Mouse (Mus musculus): ENCODE data around the gene Tomm22.
"Not testable (repeated sequence)": the region's sequence is repeated elsewhere in the genome, so short reads cannot be mapped to it uniquely, and the experiment has no call there.

Tomm22 gene

GRCm38 (mm10) chr15:79670249-79670971, at the start of gene Tomm22:
Tomm22 (plus strand) TSS chr15:79670861.
- peak; percentile 91 to 93 for DNase-seq

GRCm38 (mm10) chr15:79630471-79630870, 40.2 kb upstream of the Tomm22 start:
- no peak for DNase-seq

- no peak for DNase-seq
These were observed 29.4 kb upstream of the Tomm22 start for GRCm38 (mm10) chr15:79641135-79641817.

GRCm38 (mm10) chr15:79645483-79645882, 25.2 kb upstream of the Tomm22 start:
- no peak for DNase-seq

- DNase-seq: no peak
These were observed 22.5 kb upstream of the Tomm22 start for GRCm38 (mm10) chr15:79648130-79648529.

GRCm38 (mm10) chr15:79650569-79650968, 20.1 kb upstream of the Tomm22 start:
- DNase-seq: peak; percentile 82 to 86

- DNase-seq: peak; percentile 56 to 57
These were observed 19.2 kb upstream of the Tomm22 start for GRCm38 (mm10) chr15:79651481-79651880.

GRCm38 (mm10) chr15:79656451-79656850, 14.2 kb upstream of the Tomm22 start:
- DNase-seq: no peak

GRCm38 (mm10) chr15:79657837-79658530, 12.7 kb upstream of the Tomm22 start:
- DNase-seq: peak; percentile 89 to 92

GRCm38 (mm10) chr15:79658531-79659375, 11.9 kb upstream of the Tomm22 start, which contains the start of the genes Fam227a and Cby1:
Fam227a (minus strand) TSS chr15:79658956.
Cby1 (plus strand) TSS chr15:79659199.
- DNase-seq: peak; percentile 92 to 93

- DNase-seq: peak; percentile 80 to 83
These were observed 8.8 kb upstream of the Tomm22 start for GRCm38 (mm10) chr15:79661852-79662251.

- no peak for DNase-seq
These were observed 6.0 kb upstream of the Tomm22 start for GRCm38 (mm10) chr15:79664666-79665065.

- no peak for DNase-seq
These were observed 1.5 kb upstream of the Tomm22 start for GRCm38 (mm10) chr15:79669195-79669594.

- no peak for DNase-seq
These were observed 275 bp downstream of the Tomm22 start for GRCm38 (mm10) chr15:79670972-79671299.

- DNase-seq: not testable (repeated sequence)
These were observed 1.2 kb downstream of the Tomm22 start for GRCm38 (mm10) chr15:79671828-79672348.

- DNase-seq: no peak
These were observed 7.3 kb downstream of the Tomm22 start for GRCm38 (mm10) chr15:79677936-79678335.

- no peak for DNase-seq
These were observed 11.3 kb downstream of the Tomm22 start for GRCm38 (mm10) chr15:79681973-79682372.

GRCm38 (mm10) chr15:79683146-79683545, 12.5 kb downstream of the Tomm22 start:
- DNase-seq: no peak

- DNase-seq: no peak
These were observed 13.2 kb downstream of the Tomm22 start for GRCm38 (mm10) chr15:79683707-79684465.

GRCm38 (mm10) chr15:79684616-79685015, 14.0 kb downstream of the Tomm22 start:
- DNase-seq: no peak

GRCm38 (mm10) chr15:79685141-79685641, 14.5 kb downstream of the Tomm22 start:
- no peak for DNase-seq
